Mouse (Mus musculus) macrophage (primary cell): ENCODE data around the gene Dlg3. TPM values are rescaled to one million over a fixed set of nuclear protein-coding genes. Genes with fewer than 3 reads are reported as not detected.

ENCODE experiments used
- H3K27ac ChIP-seq: fragments of 350-480 bp; formaldehyde crosslinking; 2 replicates; pipeline ENCODE4 v1.9.0; 2021
- H3K36me3 ChIP-seq: fragments of 350-480 bp; formaldehyde crosslinking; 2 replicates; pipeline ENCODE4 v1.9.0; 2021; ENCODE audit errors: inconsistent target
- H3K4me3 ChIP-seq: fragments of 350-480 bp; formaldehyde crosslinking; 2 replicates; pipeline ENCODE4 v1.9.0; 2021; ENCODE audit errors: inconsistent target
- H3K79me2 ChIP-seq: fragments of 350-480 bp; formaldehyde crosslinking; 2 replicates; pipeline ENCODE4 v1.9.0; 2021; ENCODE audit errors: inconsistent target
- WGBS: methylation state at CpG from one replicate; pipeline ENCODE4 v1.1.7; 2026; ENCODE audit warnings: inconsistent platforms; ENCODE audit not compliant: missing documents; 5-methylcytosine and 5-hydroxymethylcytosine counted together
- polyA plus RNA-seq: library from polyadenylated mRNA; stranded (reverse); fragments of 250-400 nt; gene quantifications from 3 replicates; pipeline ENCODE4 v1.2.4, GENCODE M21; 2018; ENCODE audit warnings: inconsistent platforms
- total RNA-seq, 78 experiments: library from RNA; depleted of rRNA; stranded (reverse); fragments of 250-400 nt; gene quantifications; 1 replicate in 9 of 78; 2 replicates in 24 of 78; 3 replicates in 43 of 78; 4 replicates in 2 of 78; pipeline ENCODE4 v1.2.4; 2018; ENCODE audit warnings: inconsistent platforms in 56 of 78

Gene Dlg3
- 1 to 10 TPM in 15 of 26 experiments, under 1 TPM in 10, not detected in 1; 0.34 to 5.1 (median 1.1) TPM for total RNA-seq (2018; cell fraction: chromatin; rRNA removed)
- total RNA-seq (2018; cell fraction: cytosol; rRNA removed), result 1 to 10 TPM in 18 of 26 experiments, under 1 TPM in 8; 0.67 to 2.1 (median 1.2) TPM
- total RNA-seq (2018; cell fraction: nucleus; rRNA removed), result 1 to 10 TPM in 15 of 26 experiments, under 1 TPM in 11; 0.24 to 2.6 (median 1.3) TPM
- 0.97 to 2.8 TPM (median 1.3 TPM) in 3 replicates for polyA plus RNA-seq

DNA sequence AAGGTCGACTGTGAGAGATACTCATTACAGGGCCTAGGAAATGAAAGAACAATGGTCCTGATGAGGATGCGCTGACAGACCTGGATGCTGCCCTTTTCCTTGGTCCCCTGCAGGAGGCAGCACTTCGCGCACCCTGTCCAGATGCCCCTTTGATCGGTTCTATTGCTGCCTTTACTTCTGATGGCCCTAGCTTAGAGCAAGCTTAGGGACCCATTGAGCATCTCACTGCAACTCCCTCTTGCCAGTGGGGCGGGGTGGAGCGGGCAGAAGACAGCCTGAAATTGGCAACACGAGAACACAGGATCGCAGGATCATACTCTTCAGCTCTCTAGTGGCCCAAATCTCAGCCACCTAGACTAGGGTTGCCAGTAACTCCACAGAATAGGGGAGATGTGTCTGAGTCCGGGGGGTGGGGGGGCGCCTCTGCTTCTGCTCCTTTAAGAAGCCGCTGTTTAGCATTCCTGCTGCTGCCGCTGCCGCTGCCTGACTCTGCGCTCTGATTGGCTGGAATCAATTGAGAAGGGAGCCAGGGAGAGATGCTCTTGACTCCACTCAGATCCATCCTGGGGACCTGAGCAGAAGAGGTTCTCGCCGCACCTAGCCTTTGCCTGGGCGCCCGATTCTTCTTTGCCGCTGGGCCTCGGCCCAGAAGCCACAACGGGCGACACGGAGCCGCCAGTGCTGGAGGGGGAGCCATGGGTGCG is at the start of gene Dlg3:
Dlg3 (plus strand) TSS at position 542 of the 704 bp plus-strand sequence.
- Histone ChIP-seq H3K27ac (no peak within 1 kb of the TSS), H3K36me3 (no peaks in the 10 kb centered on the region), H3K4me3 (no peak within 1 kb of the TSS), H3K79me2 (no peaks in the 10 kb centered on the region)
- 22% methylated on average over 17 of the region's 26 CpGs for WGBS

DNA sequence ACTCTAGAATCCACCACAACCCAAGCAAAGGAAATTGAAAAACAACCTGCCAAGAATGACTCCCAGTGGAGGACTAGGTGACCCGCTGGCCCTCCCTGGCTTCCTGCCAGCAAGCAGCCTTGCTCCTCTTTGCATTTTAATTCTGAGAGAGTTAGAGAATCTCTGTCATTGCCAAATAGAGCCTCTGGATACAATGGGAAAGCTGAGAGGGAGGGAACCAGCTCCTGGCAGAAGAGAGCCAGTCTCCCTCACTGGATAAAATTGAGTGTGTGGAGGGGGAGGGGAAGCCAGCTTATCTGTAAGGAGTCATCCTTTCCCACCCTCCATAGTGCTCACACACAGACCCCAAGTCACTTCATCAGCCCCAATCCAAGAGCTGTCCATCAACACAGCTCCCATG is 38.6 kb upstream of the Dlg3 start:
- 77% methylated on average over 1 of the region's 1 CpGs for WGBS
- Histone ChIP-seq H3K27ac (no peak overlapping the region), H3K36me3 (no peaks in the 10 kb centered on the region), H3K79me2 (no peaks in the 10 kb centered on the region), H3K4me3 (no peak overlapping the region)

DNA sequence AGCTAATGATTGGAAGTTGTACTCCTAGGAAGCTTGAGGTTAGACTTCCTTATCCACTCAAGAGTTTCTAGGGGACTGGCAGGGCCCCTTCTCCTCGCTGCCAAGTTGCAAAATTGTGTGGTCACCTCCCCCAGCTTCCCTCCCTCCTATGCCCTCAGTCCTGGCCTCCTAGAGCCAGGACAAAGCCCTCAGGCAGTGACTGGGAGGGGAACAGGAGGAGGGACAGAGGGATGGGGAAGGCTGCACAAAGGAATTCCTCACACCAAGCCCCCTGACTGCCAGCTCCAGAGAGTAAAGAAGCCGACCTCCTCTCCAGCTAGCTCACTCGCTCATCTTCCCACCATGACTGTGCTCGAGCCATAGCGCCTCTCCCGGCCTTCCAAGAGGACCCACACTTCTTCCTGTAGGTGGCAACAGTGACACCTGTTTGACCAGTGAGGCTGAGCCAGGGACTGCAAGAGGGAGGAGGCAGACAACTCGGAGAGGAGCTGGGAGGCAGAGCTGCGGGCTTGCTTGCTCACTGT is 37.8 kb upstream of the Dlg3 start, which contains the start of gene Gdpd2:
Gdpd2 (plus strand) TSS at position 209 of the 524 bp plus-strand sequence.
- H3K79me2 ChIP-seq, result no peaks in the 10 kb centered on the region
- no peak within 1 kb of the TSS for H3K4me3 ChIP-seq
- WGBS, result 17% methylated on average over 8 of the region's 8 CpGs
- H3K36me3 ChIP-seq, result no peaks in the 10 kb centered on the region
- no peak within 1 kb of the TSS for H3K27ac ChIP-seq

DNA sequence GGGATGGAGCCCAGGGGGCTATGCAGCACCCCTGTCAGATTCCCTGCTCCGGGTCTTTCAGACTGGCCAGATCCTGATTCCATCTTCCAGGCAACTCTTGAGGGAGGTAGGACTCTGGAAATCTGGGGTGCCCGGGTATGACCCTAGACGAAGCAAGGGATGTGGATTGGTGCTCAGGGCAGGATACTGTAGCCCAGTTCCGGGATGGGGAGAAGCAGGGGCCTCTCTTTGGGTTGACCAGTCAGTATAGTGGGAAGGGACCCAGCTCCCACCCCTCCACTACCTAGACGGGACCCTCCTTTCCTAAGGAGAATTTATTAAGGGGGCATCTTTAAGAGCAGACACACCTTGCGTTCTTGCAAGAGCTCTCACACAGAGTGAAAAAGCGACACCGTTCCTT is 37.3 kb upstream of the Dlg3 start:
- 48% methylated on average over 7 of the region's 8 CpGs for WGBS
- H3K36me3 ChIP-seq, result no peaks in the 10 kb centered on the region
- H3K27ac ChIP-seq, result no peak overlapping the region
- no peaks in the 10 kb centered on the region for H3K79me2 ChIP-seq
- H3K4me3 ChIP-seq, result no peak overlapping the region

DNA sequence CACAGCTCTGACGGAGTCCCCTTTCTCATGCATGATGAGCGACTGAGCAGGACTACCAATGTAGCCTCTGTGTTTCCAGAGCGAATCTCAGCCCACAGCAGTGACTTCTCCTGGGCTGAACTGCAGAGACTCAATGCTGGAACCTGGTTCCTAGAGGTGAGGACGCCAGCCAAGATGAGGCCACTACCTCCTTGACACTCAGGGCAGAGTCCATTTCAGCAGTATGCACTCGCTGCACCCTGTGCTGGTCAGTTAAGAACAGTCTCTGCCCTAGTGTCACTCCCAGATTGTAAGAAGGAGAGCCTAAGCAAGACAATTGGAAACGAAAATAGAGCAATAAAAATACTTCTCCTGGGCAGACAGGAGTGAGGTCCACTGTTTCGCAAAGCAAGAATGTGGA is 33.2 kb upstream of the Dlg3 start:
- Histone ChIP-seq H3K36me3 (no peaks in the 10 kb centered on the region), H3K4me3 (no peak overlapping the region), H3K27ac (no peak overlapping the region), H3K79me2 (no peaks in the 10 kb centered on the region)
- 89% methylated on average over 7 of the region's 7 CpGs for WGBS

DNA sequence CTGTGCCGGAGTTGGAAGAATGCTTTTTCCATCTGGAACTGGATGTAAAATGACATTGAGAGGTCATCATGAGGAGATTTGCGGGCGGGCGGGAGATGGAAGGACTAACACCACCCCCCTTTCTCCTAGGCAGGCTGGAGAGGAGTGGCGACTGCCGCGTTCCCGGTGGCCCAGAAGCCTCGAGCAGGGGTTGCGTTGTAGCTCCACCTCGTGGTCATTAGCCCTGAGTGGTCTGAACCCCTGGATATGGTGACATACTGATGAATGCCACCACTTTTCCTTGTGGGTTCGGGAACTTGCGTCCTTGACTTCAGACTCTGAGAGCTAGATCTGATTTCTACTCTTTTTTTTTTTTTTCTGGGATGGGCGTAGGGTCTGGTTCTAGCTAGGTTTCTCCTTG is 28.6 kb upstream of the Dlg3 start:
- H3K79me2 ChIP-seq, result no peaks in the 10 kb centered on the region
- WGBS, result 36% methylated on average over 7 of the region's 14 CpGs
- H3K27ac ChIP-seq, result no peak overlapping the region
- H3K36me3 ChIP-seq, result no peaks in the 10 kb centered on the region
- H3K4me3 ChIP-seq, result no peak overlapping the region

DNA sequence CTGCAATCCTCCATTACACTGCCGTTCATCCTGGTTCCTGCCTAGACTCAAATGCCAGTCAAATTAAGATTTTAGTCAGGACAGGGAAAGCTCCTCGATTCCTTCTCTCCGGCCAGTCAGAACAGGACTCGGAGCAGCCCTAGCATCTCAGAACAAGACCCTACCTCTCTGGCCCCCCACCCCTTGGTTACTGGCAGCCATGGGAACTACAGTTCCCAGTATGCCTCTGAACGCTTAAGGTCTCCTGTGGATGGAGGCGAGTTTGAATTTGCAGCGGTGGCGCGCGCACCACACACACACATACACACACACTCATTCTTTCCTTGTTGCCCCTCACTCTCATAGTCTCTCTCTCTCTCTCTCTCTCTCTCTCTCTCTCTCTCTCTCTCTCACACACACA is 28.1 kb upstream of the Dlg3 start:
- no peak overlapping the region for H3K27ac ChIP-seq
- no peak overlapping the region for H3K4me3 ChIP-seq
- no peaks in the 10 kb centered on the region for H3K36me3 ChIP-seq
- H3K79me2 ChIP-seq, result no peaks in the 10 kb centered on the region
- WGBS, result 19% methylated on average over 9 of the region's 10 CpGs

DNA sequence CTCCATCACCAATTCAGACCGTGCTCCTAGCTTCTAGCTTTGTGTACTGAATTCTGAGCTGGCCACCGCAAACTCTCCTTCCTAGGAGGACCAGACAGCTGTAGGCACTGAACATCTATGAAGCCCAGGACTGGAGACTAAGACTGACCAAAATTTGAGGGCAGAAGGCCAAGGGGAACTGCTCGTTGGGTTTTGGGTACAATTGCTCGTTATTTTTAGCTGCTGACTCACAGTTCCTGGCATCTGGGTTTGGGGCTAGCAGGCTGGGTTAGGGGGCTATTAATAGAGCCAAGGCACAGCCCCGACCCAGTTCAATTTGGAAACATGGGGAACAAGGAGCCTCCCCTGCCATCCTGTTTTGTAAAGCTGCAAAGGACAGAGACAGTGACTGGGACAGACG is 26.7 kb upstream of the Dlg3 start:
- no peaks in the 10 kb centered on the region for H3K36me3 ChIP-seq
- no peaks in the 10 kb centered on the region for H3K79me2 ChIP-seq
- 22% methylated on average over 6 of the region's 6 CpGs for WGBS
- H3K27ac ChIP-seq, result peak overlapping the region; percentile 19; the same call in 1 of the 2 replicates
- no peak overlapping the region for H3K4me3 ChIP-seq

DNA sequence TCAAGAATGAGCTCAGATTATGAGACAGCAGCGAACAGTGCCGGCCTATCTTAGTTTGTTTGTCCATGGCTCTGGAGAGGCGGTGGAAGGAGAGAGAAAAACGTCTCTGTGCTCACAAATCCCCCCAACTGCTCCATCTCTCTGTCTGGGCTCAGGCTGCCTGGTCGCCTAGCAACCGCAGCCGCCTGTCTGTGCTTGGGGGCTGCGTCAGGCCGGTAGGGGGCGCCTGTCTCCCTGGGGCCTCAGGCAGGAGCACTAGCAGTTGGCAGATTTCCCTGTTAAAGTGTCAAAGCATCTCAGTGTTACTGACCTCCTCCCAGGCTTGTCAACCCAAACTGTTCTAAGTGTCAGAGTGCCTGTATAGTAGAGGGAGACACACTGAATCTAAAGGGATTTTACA is 25.6 kb upstream of the Dlg3 start:
- H3K4me3 ChIP-seq, result no peak overlapping the region
- 57% methylated on average over 10 of the region's 10 CpGs for WGBS
- H3K36me3 ChIP-seq, result no peaks in the 10 kb centered on the region
- no peaks in the 10 kb centered on the region for H3K79me2 ChIP-seq
- H3K27ac ChIP-seq, result no peak overlapping the region

DNA sequence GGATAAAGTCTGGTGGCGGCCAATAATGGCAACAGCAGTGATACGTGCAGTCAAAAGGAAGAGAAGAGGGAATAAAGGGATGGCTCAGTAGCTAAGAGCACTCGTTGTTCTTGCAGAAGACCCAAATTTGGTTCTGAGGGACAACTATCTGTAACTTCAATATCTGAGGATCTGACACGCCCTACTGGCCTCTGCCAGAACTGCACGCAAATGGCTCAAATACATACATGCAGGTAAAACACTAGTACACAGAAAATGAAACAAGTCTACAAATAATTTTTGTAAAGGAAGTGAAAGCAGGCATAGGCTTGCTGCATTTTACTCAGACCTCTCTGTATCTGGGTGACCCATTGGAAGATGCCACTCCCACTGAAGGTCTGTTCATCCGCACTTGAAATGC is 1.7 kb upstream of the Dlg3 start:
- H3K4me3 ChIP-seq, result no peak overlapping the region
- no peaks in the 10 kb centered on the region for H3K36me3 ChIP-seq
- no peaks in the 10 kb centered on the region for H3K79me2 ChIP-seq
- 95% methylated on average over 5 of the region's 6 CpGs for WGBS
- no peak overlapping the region for H3K27ac ChIP-seq

DNA sequence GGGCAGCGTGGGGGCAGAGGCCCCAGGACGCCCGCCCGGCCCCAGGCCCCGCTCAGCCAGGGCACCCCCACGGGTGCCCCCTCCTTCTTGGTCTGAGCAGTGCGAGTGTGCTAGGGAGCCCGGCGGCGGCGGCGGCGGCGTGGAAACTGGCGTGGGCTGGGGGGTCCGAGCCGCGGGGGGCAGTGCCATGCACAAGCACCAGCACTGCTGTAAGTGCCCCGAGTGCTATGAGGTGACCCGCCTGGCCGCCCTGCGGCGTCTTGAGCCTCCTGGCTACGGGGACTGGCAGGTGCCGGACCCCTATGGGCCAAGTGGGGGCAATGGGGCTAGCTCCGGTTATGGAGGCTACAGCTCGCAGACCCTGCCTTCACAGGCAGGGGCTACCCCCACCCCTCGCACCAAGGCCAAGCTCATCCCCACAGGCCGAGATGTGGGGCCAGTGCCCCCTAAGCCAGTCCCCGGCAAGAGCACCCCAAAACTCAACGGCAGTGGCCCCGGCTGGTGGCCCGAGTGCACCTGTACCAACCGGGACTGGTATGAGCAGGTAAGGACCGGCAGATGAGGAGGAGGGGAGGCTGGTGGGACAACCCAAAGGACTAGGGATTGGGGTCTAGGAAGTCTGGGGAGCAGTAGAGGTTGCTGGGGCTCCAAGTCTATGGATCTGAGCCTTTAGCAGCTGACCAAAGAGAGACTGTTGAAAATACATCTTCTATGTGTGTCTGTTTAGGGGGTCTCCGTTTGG is 534 bp downstream of the Dlg3 start:
- H3K79me2 ChIP-seq, result no peaks in the 10 kb centered on the region
- H3K36me3 ChIP-seq, result no peaks in the 10 kb centered on the region
- H3K4me3 ChIP-seq, result no peak overlapping the region
- 46% methylated on average over 20 of the region's 36 CpGs for WGBS
- H3K27ac ChIP-seq, result no peak overlapping the region

DNA sequence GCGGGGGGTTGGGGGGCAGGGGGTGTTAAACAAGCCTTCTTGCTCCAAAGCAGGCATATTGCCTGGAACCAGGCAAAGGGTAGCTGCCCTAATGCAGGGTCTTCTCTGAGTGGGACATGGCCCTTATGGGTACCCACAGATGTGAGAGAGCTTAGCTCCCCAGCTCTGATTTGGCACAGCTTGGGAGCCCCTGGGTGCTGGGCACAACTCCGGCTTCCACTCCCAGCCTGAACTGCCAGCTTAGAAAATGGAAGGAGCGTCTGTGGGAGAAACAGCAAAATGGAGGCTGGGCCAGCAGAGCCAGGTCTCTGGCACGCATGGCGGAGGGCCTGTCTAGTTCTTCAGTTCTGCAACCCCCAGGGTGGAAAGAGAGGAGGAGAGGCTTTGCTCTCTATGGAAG is 1.8 kb downstream of the Dlg3 start:
- Histone ChIP-seq H3K36me3 (no peaks in the 10 kb centered on the region), H3K4me3 (no peak overlapping the region), H3K27ac (no peak overlapping the region), H3K79me2 (no peaks in the 10 kb centered on the region)
- 92% methylated on average over 5 of the region's 5 CpGs for WGBS

DNA sequence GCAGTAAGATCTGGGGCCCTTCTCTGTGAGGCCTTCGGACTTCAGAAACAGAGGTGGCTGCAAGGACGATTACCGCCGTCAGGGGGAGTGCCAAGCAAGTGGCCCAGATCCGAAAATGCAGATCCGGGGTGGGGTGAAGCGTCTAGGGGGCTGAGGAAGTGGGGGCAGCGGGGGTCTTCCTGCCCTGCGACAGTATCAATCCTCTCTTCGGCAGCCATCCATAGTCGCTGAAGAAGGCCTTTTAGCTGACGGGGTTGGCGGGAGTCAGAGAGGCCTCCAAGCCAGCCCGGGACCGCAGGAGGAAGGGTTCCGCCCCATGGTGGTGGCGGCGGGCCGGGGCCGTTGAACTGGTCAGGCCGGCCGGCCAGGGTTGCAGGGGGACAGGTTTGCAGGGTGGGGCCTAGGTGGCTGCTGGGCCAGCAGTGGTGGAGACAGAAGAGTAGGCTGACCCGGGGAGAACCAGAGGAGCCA is 6.9 kb downstream of the Dlg3 start:
- Histone ChIP-seq H3K4me3 (no peak overlapping the region), H3K36me3 (no peaks in the 10 kb centered on the region), H3K79me2 (no peaks in the 10 kb centered on the region), H3K27ac (no peak overlapping the region)
- 38% methylated on average over 18 of the region's 23 CpGs for WGBS

DNA sequence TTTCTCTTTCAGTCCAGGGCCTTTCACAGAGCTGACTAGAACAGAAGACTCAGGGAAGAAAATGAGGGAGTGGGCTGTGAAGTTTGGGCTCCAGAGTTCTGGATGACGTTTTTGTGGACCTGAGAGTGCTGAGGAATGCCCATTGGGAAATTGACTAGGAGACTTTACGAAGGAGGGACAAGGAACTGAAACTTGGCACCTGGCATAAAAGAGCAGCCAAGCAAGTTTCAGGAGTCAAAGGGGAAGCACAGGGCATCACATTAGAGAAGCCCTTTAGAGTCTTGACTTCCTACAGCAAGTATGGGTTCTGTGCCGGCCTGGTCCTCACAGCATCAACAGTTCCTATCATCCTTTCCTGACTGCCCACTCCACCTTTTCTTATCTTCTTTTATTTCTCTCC is 7.9 kb downstream of the Dlg3 start:
- WGBS, result 37% methylated on average over 3 of the region's 3 CpGs
- no peaks in the 10 kb centered on the region for H3K79me2 ChIP-seq
- no peaks in the 10 kb centered on the region for H3K36me3 ChIP-seq
- no peak overlapping the region for H3K27ac ChIP-seq
- no peak overlapping the region for H3K4me3 ChIP-seq

DNA sequence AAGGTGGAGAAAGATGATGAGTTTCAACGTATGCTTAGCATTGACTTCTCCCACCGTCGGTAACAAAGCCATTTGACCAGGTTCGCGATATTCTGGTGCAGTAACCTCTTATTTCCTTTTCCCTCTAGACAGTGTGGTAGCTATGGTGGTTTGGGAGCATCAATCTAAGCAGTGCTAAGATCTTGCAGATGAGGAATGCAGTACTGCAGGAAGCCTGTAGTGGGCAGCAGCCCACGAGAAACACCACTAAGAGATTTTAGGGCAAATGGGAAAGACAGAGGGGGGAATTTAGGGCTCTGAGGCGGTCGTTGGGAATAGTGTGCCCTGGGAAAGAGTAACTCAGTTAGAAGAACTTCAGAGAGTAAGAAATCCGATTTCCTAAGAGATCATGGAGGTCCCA is 9.0 kb downstream of the Dlg3 start:
- no peaks in the 10 kb centered on the region for H3K79me2 ChIP-seq
- no peak overlapping the region for H3K27ac ChIP-seq
- WGBS, result 16% methylated on average over 9 of the region's 9 CpGs
- H3K36me3 ChIP-seq, result no peaks in the 10 kb centered on the region
- no peak overlapping the region for H3K4me3 ChIP-seq
